Mouse (Mus musculus): Measurements from ENCODE around the gene Ubl7. TPM values are rescaled to one million over a fixed set of nuclear protein-coding genes. Genes with fewer than 3 reads are reported as not detected.

Gene Ubl7
- polyA plus RNA-seq, 1 experiment from 2014 or later, result 124 TPM

GRCm38 (mm10) chr9:57972776-57973439 is 62.1 kb downstream of the Ubl7 start:
- Histone ChIP-seq H3K9me3 (replicated peaks; ENCODE audit: low read length) (no peaks in the 10 kb centered on the region; the same call in 1 of the 2 replicates), H3K4me2 (ENCODE audit: low read length) (no peak overlapping the region), H3K4me3 (replicated peaks; ENCODE audit: low read depth, low read length) (no peak overlapping the region), H3K27ac (0 out of 2 replicates have a peak overlapping the region, but pooled peaks have one; percentile 2), H3K4me1 (replicated peaks; ENCODE audit: insufficient read depth, low read length) (peaks cover 6% of the 10 kb centered on the region; the same call in 1 of the 2 replicates), H3K9ac (ENCODE audit: low read depth, low read length) (no peak overlapping the region), H3K27me3 (ENCODE audit: insufficient read depth, low read length) (no peaks in the 10 kb centered on the region), H3K36me3 (ENCODE audit: insufficient read depth, low read length) (no peaks in the 10 kb centered on the region)
- 45% methylated on average over 9 of the region's 9 CpGs for WGBS
- ATAC-seq (replicated peaks; ENCODE audit: low FRiP score, low read depth), result no peak
- no peak for DNase-seq (ENCODE audit: low spot score)
- TF ChIP-seq CTCF (IDR thresholded peaks at IDR 0.05; ENCODE audit: low read depth), result no peak

- ATAC-seq (replicated peaks; ENCODE audit: low FRiP score, low read depth), result no peak
- Histone ChIP-seq H3K9me3 (replicated peaks; ENCODE audit: low read length) (no peaks in the 10 kb centered on the region; the same call in 1 of the 2 replicates), H3K4me1 (replicated peaks; ENCODE audit: insufficient read depth, low read length) (peaks cover 6% of the 10 kb centered on the region; the same call in 1 of the 2 replicates), H3K4me3 (replicated peaks; ENCODE audit: low read depth, low read length) (no peak overlapping the region), H3K27ac (no peak overlapping the region), H3K4me2 (ENCODE audit: low read length) (no peak overlapping the region), H3K9ac (ENCODE audit: low read depth, low read length) (no peak overlapping the region), H3K27me3 (ENCODE audit: insufficient read depth, low read length) (no peaks in the 10 kb centered on the region), H3K36me3 (ENCODE audit: insufficient read depth, low read length) (no peaks in the 10 kb centered on the region)
- WGBS, result 82% methylated on average over 6 of the region's 6 CpGs
- no peak for TF ChIP-seq CTCF (IDR thresholded peaks at IDR 0.05; ENCODE audit: low read depth)
- DNase-seq (ENCODE audit: low spot score), result no peak
Measured at GRCm38 (mm10) chr9:57973440-57974066, 62.8 kb downstream of the Ubl7 start.

DNA sequence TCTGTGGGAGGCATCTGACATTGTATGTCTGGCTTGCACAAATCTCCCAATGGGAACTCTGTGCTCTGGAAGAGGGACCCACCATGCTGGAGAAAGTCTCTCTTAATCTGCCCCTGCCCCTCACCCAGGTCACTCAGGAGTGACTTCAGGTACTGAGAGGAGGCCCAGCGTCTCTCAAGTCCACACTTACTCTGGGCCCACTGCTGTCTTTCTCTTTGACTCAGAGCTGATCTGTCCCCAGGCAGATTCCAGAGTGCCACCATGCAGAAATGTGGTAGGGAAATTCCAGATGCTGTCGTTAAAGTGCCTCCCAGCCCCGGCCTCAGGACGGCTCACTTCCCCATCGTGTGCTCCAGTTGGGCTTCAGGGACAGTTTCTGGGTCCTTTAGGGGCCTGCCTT is 63.4 kb downstream of the Ubl7 start:
- ATAC-seq (replicated peaks; ENCODE audit: low FRiP score, low read depth) (no peak), DNase-seq (ENCODE audit: low spot score) (no peak)
- Histone ChIP-seq H3K4me2 (ENCODE audit: low read length) (no peak overlapping the region), H3K4me3 (replicated peaks; ENCODE audit: low read depth, low read length) (no peak overlapping the region), H3K27me3 (ENCODE audit: insufficient read depth, low read length) (no peaks in the 10 kb centered on the region), H3K4me1 (replicated peaks; ENCODE audit: insufficient read depth, low read length) (peaks cover 6% of the 10 kb centered on the region; the same call in 1 of the 2 replicates), H3K27ac (no peak overlapping the region), H3K36me3 (ENCODE audit: insufficient read depth, low read length) (no peaks in the 10 kb centered on the region), H3K9ac (ENCODE audit: low read depth, low read length) (no peak overlapping the region), H3K9me3 (replicated peaks; ENCODE audit: low read length) (no peaks in the 10 kb centered on the region; the same call in 1 of the 2 replicates)
- no peak for TF ChIP-seq CTCF (IDR thresholded peaks at IDR 0.05; ENCODE audit: low read depth)
- 32% methylated on average over 5 of the region's 5 CpGs for WGBS

- Histone ChIP-seq H3K27ac (no peak overlapping the region), H3K4me1 (replicated peaks; ENCODE audit: insufficient read depth, low read length) (peaks cover 6% of the 10 kb centered on the region; the same call in 1 of the 2 replicates), H3K4me2 (ENCODE audit: low read length) (no peak overlapping the region), H3K27me3 (ENCODE audit: insufficient read depth, low read length) (no peaks in the 10 kb centered on the region), H3K4me3 (replicated peaks; ENCODE audit: low read depth, low read length) (no peak overlapping the region), H3K36me3 (ENCODE audit: insufficient read depth, low read length) (no peaks in the 10 kb centered on the region), H3K9me3 (replicated peaks; ENCODE audit: low read length) (no peaks in the 10 kb centered on the region; the same call in 1 of the 2 replicates), H3K9ac (ENCODE audit: low read depth, low read length) (no peak overlapping the region)
- TF ChIP-seq CTCF (IDR thresholded peaks at IDR 0.05; ENCODE audit: low read depth), result no peak
- DNase-seq (ENCODE audit: low spot score) (no peak), ATAC-seq (replicated peaks; ENCODE audit: low FRiP score, low read depth) (no peak)
- WGBS, result 64% methylated on average over 5 of the region's 5 CpGs
Measured at GRCm38 (mm10) chr9:57975200-57975821, 64.5 kb downstream of the Ubl7 start.

GRCm38 (mm10) chr9:57978025-57978424 is 67.2 kb downstream of the Ubl7 start:
- TF ChIP-seq CTCF (IDR thresholded peaks at IDR 0.05; ENCODE audit: low read depth), result no peak
- no peak overlapping the region for H3K4me2 ChIP-seq (ENCODE audit: low read length)
- no peak overlapping the region for H3K9ac ChIP-seq (ENCODE audit: low read depth, low read length)
- WGBS, result 80% methylated on average over 6 of the region's 6 CpGs
- H3K36me3 ChIP-seq (ENCODE audit: insufficient read depth, low read length), result no peaks in the 10 kb centered on the region
- no peaks in the 10 kb centered on the region; the same call in 1 of the 2 replicates for H3K4me1 ChIP-seq (replicated peaks; ENCODE audit: insufficient read depth, low read length)
- H3K4me3 ChIP-seq (replicated peaks; ENCODE audit: low read depth, low read length), result no peak overlapping the region
- no peak overlapping the region for H3K27ac ChIP-seq
- ATAC-seq (replicated peaks; ENCODE audit: low FRiP score, low read depth) (no peak), DNase-seq (ENCODE audit: low spot score) (no peak)
- H3K9me3 ChIP-seq (replicated peaks; ENCODE audit: low read length), result no peaks in the 10 kb centered on the region; the same call in 1 of the 2 replicates
- no peaks in the 10 kb centered on the region for H3K27me3 ChIP-seq (ENCODE audit: insufficient read depth, low read length)

DNA sequence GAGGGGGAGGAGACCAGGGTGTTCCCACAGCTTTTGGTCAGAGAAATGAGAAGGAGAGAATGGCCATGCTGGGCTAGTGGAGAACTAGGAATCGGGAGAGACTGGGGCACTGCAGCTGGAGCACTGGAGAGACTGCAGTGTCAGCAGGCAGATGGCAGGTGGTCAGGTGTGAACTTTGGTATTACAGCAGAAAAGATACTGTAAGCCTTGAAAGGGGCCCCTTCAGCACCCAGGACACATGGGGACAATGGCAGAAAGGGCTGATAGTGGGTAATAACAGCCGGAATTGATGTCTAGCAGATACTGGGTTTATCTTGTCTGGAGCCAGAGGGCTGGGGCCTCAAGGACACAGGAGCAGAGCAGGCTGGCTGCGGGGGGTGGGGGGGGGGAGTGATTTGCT is 68.1 kb downstream of the Ubl7 start:
- H3K4me1 ChIP-seq (replicated peaks; ENCODE audit: insufficient read depth, low read length), result no peaks in the 10 kb centered on the region
- no peaks in the 10 kb centered on the region for H3K36me3 ChIP-seq (ENCODE audit: insufficient read depth, low read length)
- H3K9me3 ChIP-seq (replicated peaks; ENCODE audit: low read length), result no peaks in the 10 kb centered on the region; the same call in 1 of the 2 replicates
- H3K27me3 ChIP-seq (ENCODE audit: insufficient read depth, low read length), result no peaks in the 10 kb centered on the region
- 48% methylated on average over 3 of the region's 3 CpGs for WGBS
- no peak overlapping the region for H3K9ac ChIP-seq (ENCODE audit: low read depth, low read length)
- H3K4me3 ChIP-seq (replicated peaks; ENCODE audit: low read depth, low read length), result no peak overlapping the region
- TF ChIP-seq CTCF (IDR thresholded peaks at IDR 0.05; ENCODE audit: low read depth), result no peak
- H3K27ac ChIP-seq, result no peak overlapping the region
- no peak for ATAC-seq (replicated peaks; ENCODE audit: low FRiP score, low read depth)
- DNase-seq (ENCODE audit: low spot score), result no peak
- H3K4me2 ChIP-seq (ENCODE audit: low read length), result no peak overlapping the region

Other genes starting within 250 kb of the Ubl7 start
- gene Cyp1a2, start 227.3 kb upstream of the Ubl7 start, polyA plus RNA-seq (2015; fragmentation: Nextera tagmentation; extraction: Ambion mirVana), result not detected in 2 replicates
- gene Cyp1a1, start 223.1 kb upstream of the Ubl7 start, polyA plus RNA-seq (2015; fragmentation: Nextera tagmentation; extraction: Ambion mirVana), result 0.29 and 0.34 TPM in 2 replicates
- 23.1 and 26.4 TPM in 2 replicates for gene Edc3, start 202.4 kb upstream of the Ubl7 start, polyA plus RNA-seq (2015; fragmentation: Nextera tagmentation; extraction: Ambion mirVana)
- gene Clk3, start 145.1 kb upstream of the Ubl7 start, polyA plus RNA-seq (2015; fragmentation: Nextera tagmentation; extraction: Ambion mirVana), result 50.3 and 51.7 TPM in 2 replicates
- gene Arid3b, start 74.2 kb upstream of the Ubl7 start, polyA plus RNA-seq (2015; fragmentation: Nextera tagmentation; extraction: Ambion mirVana), result 4.0 and 4.2 TPM in 2 replicates
- gene Sema7a, start 29.1 kb downstream of the Ubl7 start, polyA plus RNA-seq (2015; fragmentation: Nextera tagmentation; extraction: Ambion mirVana), result 0.46 and 0.80 TPM in 2 replicates
- 0.31 and 0.64 TPM in 2 replicates for gene Cyp11a1, start 95.4 kb downstream of the Ubl7 start, polyA plus RNA-seq (2015; fragmentation: Nextera tagmentation; extraction: Ambion mirVana)
- gene Stra6, start 152.8 kb downstream of the Ubl7 start, polyA plus RNA-seq (2015; fragmentation: Nextera tagmentation; extraction: Ambion mirVana), result 12.2 and 13.2 TPM in 2 replicates
- gene Ccdc33, start 207.8 kb downstream of the Ubl7 start, polyA plus RNA-seq (2015; fragmentation: Nextera tagmentation; extraction: Ambion mirVana), result 0.09 and 0.13 TPM in 2 replicates

All from kidney, postnatal 0 days (tissue).